In genomic region chr3:136909534-136909933, GRCm38 (mm10) we compare ENCODE assay signal across 17 mouse cellular contexts.
"Had no signal": no experiment of that assay in that cellular context is flagged by ENCODE, and none has a peak within 500 bp of the region (broad histone marks: within the 10 kb centered on the region; RNA-seq: fewer than 3 reads in every experiment).

No protein-coding gene starts in this region.

- H3K9ac ChIP-seq: liver, embryonic 15.5 days; neural tube, embryonic 12.5 days; stomach, embryonic 15.5 days had no signal

- H3K4me3 ChIP-seq: left cerebral cortex, adult 2 months; limb, embryonic 10.5 days; liver, embryonic 15.5 days; megakaryocyte, embryonic 14.5 days; neural tube, embryonic 12.5 days; stomach, embryonic 15.5 days had no signal

- H3K4me1 ChIP-seq: liver, embryonic 15.5 days; neural tube, embryonic 12.5 days; stomach, embryonic 15.5 days had no signal

- H3K4me2 ChIP-seq: liver, embryonic 11.5 days; liver, embryonic 15.5 days; neural tube, embryonic 12.5 days; stomach, embryonic 15.5 days had no signal

- H3K36me3 ChIP-seq: stomach, embryonic 15.5 days had no signal

- H3K27me3 ChIP-seq: liver, embryonic 15.5 days; megakaryocyte, embryonic 14.5 days; neural tube, embryonic 12.5 days; stomach, embryonic 15.5 days had no signal

- H3K9me3 ChIP-seq: limb, embryonic 10.5 days; liver, embryonic 15.5 days; megakaryocyte, embryonic 14.5 days; neural tube, embryonic 12.5 days; stomach, embryonic 15.5 days had no signal

- DNase-seq: kidney, adult 11 months; kidney, adult 9 months; kidney, postnatal 4 days; lung, adult 2 months; lung, postnatal 10 days; right cerebral cortex, postnatal 14 days; thymus, adult 2 months; thymus, postnatal 25 days had no signal

- H3K27ac ChIP-seq: kidney, postnatal 0 days; left cerebral cortex, adult 2 months; limb, embryonic 10.5 days; liver, embryonic 15.5 days; macrophage; neural tube, embryonic 12.5 days; stomach, embryonic 15.5 days had no signal
